Comparison of ENCODE assay signal across 8 mouse cellular contexts in genomic region chr17:50136060-50136459, GRCm38 (mm10). TPM values are rescaled to one million over a fixed set of nuclear protein-coding genes. Genes with fewer than 3 reads are reported as not detected.
DNase-seq lines count a peak whose midpoint lies in the region; ATAC-seq and TF ChIP-seq lines count a peak whose summit lies in the region.

No protein-coding gene starts in this region.

- H3K27ac ChIP-seq in stomach, embryonic 14.5 days (ENCODE audit: low read length) = no peak overlapping the region
- H3K27ac ChIP-seq in left cerebral cortex, adult 2 months = no peak overlapping the region
- no peak overlapping the region for H3K27ac ChIP-seq in forebrain, embryonic 13.5 days

- H3K9ac ChIP-seq in stomach, embryonic 14.5 days (replicated peaks; ENCODE audit: low read depth, low read length) = no peak overlapping the region; the same call in 1 of the 2 replicates
- no peak overlapping the region for H3K9ac ChIP-seq in forebrain, embryonic 13.5 days

- H3K4me2 ChIP-seq in stomach, embryonic 14.5 days (replicated peaks; ENCODE audit: low read depth, low read length) = no peak overlapping the region
- H3K4me2 ChIP-seq in forebrain, embryonic 13.5 days = no peak overlapping the region

- no peaks in the 10 kb centered on the region for H3K9me3 ChIP-seq in stomach, embryonic 14.5 days (ENCODE audit: control insufficient read depth, low read depth, low read length)
- no peaks in the 10 kb centered on the region for H3K9me3 ChIP-seq in forebrain, embryonic 13.5 days (replicated peaks)

- no peaks in the 10 kb centered on the region for H3K27me3 ChIP-seq in stomach, embryonic 14.5 days (ENCODE audit: control insufficient read depth, insufficient read depth, low read length)
- no peaks in the 10 kb centered on the region for H3K27me3 ChIP-seq in forebrain, embryonic 13.5 days

- intact Hi-C loops in heart, postnatal 36 days (cut with DNase I) = loop anchor here (5.0 kb wide), 1 partner anchor 101 kb away; no protein-coding TSS in a partner anchor
- intact Hi-C loops in left cerebral cortex, adult 2 months (cut with DNase I) = no loop called here

- no peaks in the 10 kb centered on the region for H3K36me3 ChIP-seq in stomach, embryonic 14.5 days (ENCODE audit: control insufficient read depth, insufficient read depth, low read length)
- H3K36me3 ChIP-seq in forebrain, embryonic 13.5 days (ENCODE audit: poor library complexity, severe bottlenecking) = no peaks in the 10 kb centered on the region

- WGBS in stomach, embryonic 14.5 days = 78% methylated on average over 9 of the region's 9 CpGs
- 73% methylated on average over 9 of the region's 9 CpGs for WGBS in forebrain, embryonic 13.5 days

- ATAC-seq in stomach, embryonic 14.5 days (ENCODE audit: insufficient number of reproducible peaks, insufficient read depth, low FRiP score, low read depth) = 0 out of 2 replicates have a peak, but pooled peaks have one; percentile 18
- no peak for ATAC-seq in forebrain, embryonic 13.5 days

- TF ChIP-seq CTCF in left cerebral cortex, adult 2 months (IDR thresholded peaks at IDR 0.05) = no peak

- no peaks in the 10 kb centered on the region for H3K4me1 ChIP-seq in stomach, embryonic 14.5 days (ENCODE audit: control insufficient read depth, insufficient read depth, low read length)
- no peaks in the 10 kb centered on the region for H3K4me1 ChIP-seq in forebrain, embryonic 13.5 days

- DNase-seq in CD8-positive naive resting alpha-beta T cell, adult 2 months (ENCODE audit: low read depth in 2 of 2, low spot score in 2 of 2) = peak; percentile 69 to 75
- DNase-seq in adrenal gland, adult 2 months = peak; percentile 55
- peak; percentile 68 to 74 for DNase-seq in heart, postnatal 36 days
- DNase-seq in lung, adult 18-20 months = peak; percentile 75 to 82
- DNase-seq in left cerebral cortex, adult 2 months (ENCODE audit: extremely low spot score in 1 of 2, low spot score in 2 of 2) = no peak
- no peak for DNase-seq in left cerebral cortex, adult 18-20 months (ENCODE audit: low spot score in 2 of 2)

- H3K4me3 ChIP-seq in stomach, embryonic 14.5 days (ENCODE audit: low read depth, low read length) = no peak overlapping the region
- no peak overlapping the region for H3K4me3 ChIP-seq in left cerebral cortex, adult 2 months
- no peak overlapping the region for H3K4me3 ChIP-seq in forebrain, embryonic 13.5 days

RNA-seq across cellular contexts. Expression of gene Rftn1, which starts 54.4 kb away (rescaled TPM):
- total RNA-seq in adrenal gland, adult 2 months (2021) = 10 to 100 TPM in 1 of 2 experiments, 1 to 10 TPM in 1; 9.1 to 12.0 TPM
- polyA plus RNA-seq in adrenal gland, adult 2 months (2012; rRNA removed) = 26.8 and 32.2 TPM in 2 replicates
- total RNA-seq in heart, postnatal 36 days (2021) = 10 to 100 TPM; 49.0 to 57.1 TPM
- 8.3 and 9.3 TPM in 2 replicates for polyA plus RNA-seq in stomach, embryonic 14.5 days (2014; fragmentation: Nextera tagmentation; extraction: Ambion mirVana)
- 1 to 10 TPM; 8.4 to 9.4 TPM for total RNA-seq in left cerebral cortex, adult 2 months (2021)
- total RNA-seq in left cerebral cortex, adult 18-20 months (2021) = 1 to 10 TPM; 9.8 to 10.0 TPM
- 15.3 and 18.7 TPM in 2 replicates for polyA plus RNA-seq in forebrain, embryonic 13.5 days (2015; fragmentation: Nextera tagmentation; extraction: Ambion mirVana)

Comparison
In these comparisons a context has a peak if more than half of its experiments do, and no peak if none do; other contexts are left out.
1. DNase-seq: peak in CD8-positive naive resting alpha-beta T cell, adult 2 months (2 of 2), adrenal gland, adult 2 months (single experiment), heart, postnatal 36 days (2 of 2) and lung, adult 18-20 months (2 of 2); none in left cerebral cortex, adult 2 months (0 of 2) and left cerebral cortex, adult 18-20 months (0 of 2).